Mouse (Mus musculus): Measurements from ENCODE around the gene Gucy2c.

Gene Gucy2c

GRCm38 (mm10) chr6:136650664-136651063 lies 130.9 kb downstream of the Gucy2c start:
- H3K36me3 ChIP-seq (ENCODE audit: insufficient read depth, low read length), result no peaks in the 10 kb centered on the region
- TF ChIP-seq CTCF (conservative IDR thresholded peaks at IDR 0.05; ENCODE audit: low read length) (no peak), NANOG (IDR thresholded peaks at IDR 0.05; ENCODE audit: borderline replicate concordance, low read length) (no peak), POU5F1 (IDR thresholded peaks at IDR 0.05; ENCODE audit: borderline replicate concordance, low read length) (no peak)
- peaks cover 9% of the 10 kb centered on the region for H3K4me1 ChIP-seq (replicated peaks; ENCODE audit: low read depth, low read length)
- H3K4me3 ChIP-seq (replicated peaks; ENCODE audit: low read length), result no peak overlapping the region
- no peaks in the 10 kb centered on the region for H3K9me3 ChIP-seq (ENCODE audit: low read length)
- peaks cover 4% of the 10 kb centered on the region; the same call in 1 of the 2 replicates for H3K27me3 ChIP-seq (ENCODE audit: insufficient read depth, low read length)

GRCm38 (mm10) chr6:136647455-136647861 lies 134.1 kb downstream of the Gucy2c start:
- Histone ChIP-seq H3K4me1 (replicated peaks; ENCODE audit: low read depth, low read length) (peaks cover 10% of the 10 kb centered on the region), H3K27me3 (ENCODE audit: insufficient read depth, low read length) (peaks cover 4% of the 10 kb centered on the region; the same call in 1 of the 2 replicates), H3K4me3 (replicated peaks; ENCODE audit: low read length) (no peak overlapping the region), H3K9me3 (ENCODE audit: low read length) (no peaks in the 10 kb centered on the region), H3K36me3 (ENCODE audit: insufficient read depth, low read length) (no peaks in the 10 kb centered on the region)
- TF ChIP-seq CTCF (conservative IDR thresholded peaks at IDR 0.05; ENCODE audit: low read length), result no peak
